Mouse (Mus musculus): ENCODE results near the gene Pdia4.
"Not testable (repeated sequence)": the region's sequence is repeated elsewhere in the genome, so short reads cannot be mapped to it uniquely, and the experiment has no call there.

Gene Pdia4

DNA sequence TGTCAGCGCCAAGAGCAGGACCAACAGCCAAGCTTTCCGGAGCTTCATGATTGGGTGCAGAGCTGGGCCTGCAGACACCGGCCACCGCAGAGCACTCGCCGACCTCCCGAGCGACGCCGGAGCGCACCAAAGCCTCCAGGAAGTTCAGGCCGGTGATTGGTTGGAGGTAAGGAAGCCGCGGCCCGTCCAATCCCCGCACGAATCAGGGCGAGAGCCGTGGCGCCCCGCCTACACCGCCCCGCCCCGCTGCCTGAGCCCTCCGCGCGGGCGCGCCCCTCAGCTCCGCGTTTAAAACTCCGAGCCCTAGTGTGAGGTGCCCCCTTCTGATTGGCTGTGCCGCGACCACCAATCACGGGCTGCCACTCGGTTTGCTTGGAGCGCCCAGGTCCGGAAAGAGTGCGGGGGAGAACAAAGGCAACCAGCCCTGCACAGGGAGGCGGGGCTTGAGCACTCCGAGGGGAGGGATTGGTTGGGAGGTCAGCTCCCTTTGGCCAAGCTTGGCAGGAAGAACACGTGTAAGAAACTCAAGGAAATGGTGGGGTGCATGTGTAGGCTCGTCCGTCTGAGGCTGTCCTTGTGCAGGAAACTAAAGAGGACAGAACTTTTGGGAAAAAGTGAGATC, at the start of gene Pdia4:
Gene Pdia4, minus strand, starts transcription at position 174 of the 622 bp plus-strand sequence.
- DNase-seq: peak; percentile 97 to 100

DNA sequence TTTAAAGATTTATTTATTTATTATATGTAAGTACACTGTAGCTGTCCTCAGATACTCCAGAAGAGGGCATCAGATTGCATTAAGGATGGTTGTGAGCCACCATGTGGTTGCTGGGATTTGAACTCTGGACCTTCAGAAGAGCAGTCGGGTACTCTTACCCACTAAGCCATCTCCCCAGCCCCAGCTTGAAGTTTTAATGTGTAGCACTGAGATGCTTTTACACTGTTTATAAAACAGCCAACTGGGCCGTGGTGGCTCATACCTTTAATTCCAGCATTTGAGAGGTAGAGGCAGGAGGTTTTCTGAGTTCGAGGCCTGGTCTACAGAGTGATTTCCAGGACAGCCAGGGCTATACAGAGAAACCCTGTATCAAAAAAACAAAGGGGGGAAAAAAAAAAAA, 44.5 kb upstream of the Pdia4 start:
- not testable (repeated sequence) for DNase-seq

DNA sequence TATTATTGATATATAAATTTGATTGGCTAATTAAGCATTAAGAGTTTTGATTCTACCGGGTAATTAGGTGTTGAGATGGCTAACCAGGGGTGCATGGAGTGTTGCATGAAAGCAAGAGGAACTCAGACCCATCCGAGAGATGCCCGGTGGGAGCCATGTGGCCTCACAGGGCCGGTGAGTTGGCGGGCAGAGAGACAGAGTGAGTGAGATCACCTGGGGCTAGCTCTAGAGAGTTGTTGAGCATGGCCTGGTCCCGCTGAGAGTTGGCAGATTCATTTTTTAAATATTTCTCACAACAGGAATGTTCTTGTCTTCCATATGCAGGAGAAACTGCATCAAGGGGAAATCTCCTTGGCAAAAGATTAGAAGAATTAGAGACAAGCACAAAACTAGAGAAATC, 44.0 kb upstream of the Pdia4 start:
- DNase-seq: no peak

GRCm38 (mm10) chr6:47845779-47846178, 32.5 kb upstream of the Pdia4 start:
- DNase-seq: no peak

GRCm38 (mm10) chr6:47842337-47842736, 29.1 kb upstream of the Pdia4 start:
- DNase-seq: no peak

- DNase-seq: no peak
These were observed 28.6 kb upstream of the Pdia4 start for GRCm38 (mm10) chr6:47841831-47842230.

- DNase-seq: no peak
These were observed 27.8 kb upstream of the Pdia4 start for GRCm38 (mm10) chr6:47841077-47841476.

DNA sequence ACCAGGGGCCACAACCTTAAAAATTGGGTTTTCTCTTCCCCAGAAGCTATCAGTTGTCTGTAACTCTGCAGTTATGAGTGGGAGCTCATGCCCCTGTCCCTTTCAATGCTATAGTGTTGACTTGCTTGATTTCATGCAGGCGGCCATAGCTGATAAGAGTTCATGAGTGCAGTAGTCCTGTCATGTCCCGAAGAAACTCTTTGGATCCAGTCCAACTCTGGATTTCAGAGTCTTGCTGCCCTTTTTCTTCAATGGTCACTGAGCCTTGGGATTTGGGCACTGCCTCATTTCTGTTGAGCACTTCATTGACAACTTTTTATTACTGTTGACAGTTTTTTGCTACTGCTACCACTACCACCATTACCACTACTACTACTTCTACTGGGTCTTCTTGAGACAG, 24.4 kb upstream of the Pdia4 start:
- no peak for DNase-seq

GRCm38 (mm10) chr6:47835984-47836521, 22.8 kb upstream of the Pdia4 start:
- DNase-seq: peak; percentile 63 to 79

GRCm38 (mm10) chr6:47835482-47835983, 22.3 kb upstream of the Pdia4 start, which contains the start of gene Zfp398:
Gene Zfp398 (plus strand): TSS chr6:47835661.
- peak; percentile 94 to 97 for DNase-seq

- DNase-seq: no peak
These were observed 19.0 kb upstream of the Pdia4 start for GRCm38 (mm10) chr6:47832220-47832619.

GRCm38 (mm10) chr6:47830104-47831078, 17.2 kb upstream of the Pdia4 start, which contains the start of gene Zfp786:
Gene Zfp786 (minus strand): TSS chr6:47830867.
- peak; percentile 95 to 96 for DNase-seq

- DNase-seq: no peak
These were observed 15.7 kb upstream of the Pdia4 start for GRCm38 (mm10) chr6:47828950-47829349.

DNA sequence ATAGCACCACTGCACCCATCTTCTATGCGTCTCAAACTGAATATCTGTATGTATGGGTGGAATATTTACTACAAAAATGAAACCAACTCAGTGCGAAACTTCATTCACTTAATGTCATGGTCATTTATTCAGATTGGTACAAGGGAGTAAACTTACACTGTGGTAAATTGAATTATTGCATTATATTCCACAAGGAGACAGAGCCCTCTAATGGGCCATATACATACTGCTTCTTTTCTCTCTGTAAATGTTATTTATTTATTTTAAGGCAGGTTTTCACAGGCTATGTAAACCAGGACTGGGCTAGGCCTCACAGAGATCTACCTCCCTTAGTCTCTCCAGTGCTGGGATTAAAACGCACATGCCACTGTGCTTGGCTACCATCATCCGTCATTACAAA, 14.2 kb upstream of the Pdia4 start:
- DNase-seq: no peak

GRCm38 (mm10) chr6:47824241-47824640, 11.0 kb upstream of the Pdia4 start:
- DNase-seq: no peak

DNA sequence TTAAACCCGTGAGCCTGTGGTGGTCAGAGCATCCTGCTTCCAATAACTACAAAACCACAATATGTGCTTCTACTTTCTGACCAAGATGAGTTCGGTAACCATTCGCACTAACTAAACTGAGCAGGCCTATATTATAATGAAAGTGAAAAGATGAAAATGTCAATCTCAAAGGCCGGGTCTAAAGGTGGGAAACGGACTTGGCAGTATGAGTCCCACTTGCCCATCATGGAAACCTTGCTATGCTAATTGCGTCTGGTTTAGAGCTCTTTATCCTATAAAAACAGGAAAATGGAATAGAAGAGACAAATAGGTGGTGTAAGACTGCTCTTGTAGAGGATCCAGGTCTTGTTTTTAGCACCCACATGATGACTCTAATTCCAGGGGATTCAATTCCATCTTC, 8.5 kb upstream of the Pdia4 start:
- DNase-seq: no peak

GRCm38 (mm10) chr6:47821236-47821635, 8.0 kb upstream of the Pdia4 start:
- no peak for DNase-seq

- DNase-seq: no peak
These were observed 6.5 kb upstream of the Pdia4 start for GRCm38 (mm10) chr6:47819626-47820325.

DNA sequence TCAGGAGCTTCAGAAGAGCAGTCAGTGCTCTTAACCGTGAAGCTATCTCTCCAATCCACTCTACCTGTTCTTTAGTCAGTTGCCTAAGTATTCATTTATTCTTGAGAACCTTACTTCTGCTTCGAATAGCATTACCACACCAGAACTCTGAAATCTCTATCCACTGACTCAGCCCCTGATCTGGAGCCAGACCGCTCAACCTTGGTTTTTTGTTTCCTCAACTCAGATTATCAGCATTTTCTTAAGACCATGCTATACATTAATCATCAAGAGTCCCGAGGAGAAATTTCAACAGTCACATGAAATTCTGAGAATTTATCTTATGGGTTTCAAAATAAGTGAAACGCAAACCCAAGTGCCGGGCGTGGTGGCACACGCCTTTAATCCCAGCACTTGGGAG, 5.5 kb upstream of the Pdia4 start:
- no peak for DNase-seq

- no peak for DNase-seq
These were observed 2.9 kb upstream of the Pdia4 start for GRCm38 (mm10) chr6:47816151-47816550.

GRCm38 (mm10) chr6:47812271-47812915, 837 bp downstream of the Pdia4 start:
- DNase-seq: no peak

DNA sequence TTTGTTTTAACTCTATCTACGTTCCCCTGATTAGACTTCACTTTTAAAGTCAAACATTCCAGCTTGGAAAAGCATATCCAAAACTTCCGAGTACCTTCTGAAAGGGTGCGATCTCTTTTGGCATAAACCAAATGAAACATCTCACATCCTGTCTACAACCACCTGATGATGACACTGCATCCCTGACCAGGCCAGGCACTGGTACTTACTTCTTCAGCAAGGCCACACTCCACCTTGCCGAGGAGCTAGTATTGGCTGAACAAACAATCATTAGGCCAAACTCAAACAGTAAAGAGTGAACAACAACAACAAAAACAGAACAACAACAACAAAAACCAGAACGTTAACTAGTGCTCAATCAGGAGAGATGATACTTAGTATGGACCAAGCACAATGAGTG, 1.9 kb downstream of the Pdia4 start:
- no peak for DNase-seq

Data from kidney, postnatal 25 days (tissue).